Mouse (Mus musculus) thymus, postnatal 0 days (tissue): ENCODE results near the gene Zfp943. TPM values are rescaled to one million over a fixed set of nuclear protein-coding genes. Genes with fewer than 3 reads are reported as not detected.
"Not testable (repeated sequence)": the region's sequence is repeated elsewhere in the genome, so short reads cannot be mapped to it uniquely, and the experiment has no call there.

Source experiments
- DNase-seq: peaks from one replicate; pipeline ENCODE4 v3.0.0-alpha.2; 2015; ENCODE audit warnings: low spot score
- polyA plus RNA-seq: library from polyadenylated mRNA; unstranded; fragments of >200 nt; fragmentation: Nextera tagmentation; extraction: Ambion mirVana; gene quantifications from 2 replicates; pipeline ENCODE4 v1.2.1, GENCODE M21; 2015

Zfp943 gene
- polyA plus RNA-seq: 17.2 and 18.5 TPM in 2 replicates

- DNase-seq: peak; percentile 79
Measured at GRCm38 (mm10) chr17:21962107-21962907, at the start of gene Zfp943, which contains the start of gene Zfp942. Zfp943 (plus strand) TSS chr17:21962552. Zfp942 (minus strand) TSS chr17:21962464.

- DNase-seq: peak; percentile 13
Measured at GRCm38 (mm10) chr17:21963302-21963701, 950 bp downstream of the Zfp943 start.

GRCm38 (mm10) chr17:22035594-22035993, 73.2 kb downstream of the Zfp943 start:
- DNase-seq: not testable (repeated sequence)

- no peak for DNase-seq
Measured at GRCm38 (mm10) chr17:22049403-22049802, 87.1 kb downstream of the Zfp943 start.

- DNase-seq: no peak
Measured at GRCm38 (mm10) chr17:22053211-22053610, 90.9 kb downstream of the Zfp943 start.

GRCm38 (mm10) chr17:22081031-22081631, 118.8 kb downstream of the Zfp943 start:
- peak; percentile 30 for DNase-seq

GRCm38 (mm10) chr17:22083224-22083623, 120.9 kb downstream of the Zfp943 start:
- DNase-seq: peak; percentile 12

GRCm38 (mm10) chr17:22118770-22119169, 156.4 kb downstream of the Zfp943 start:
- no peak for DNase-seq

Other genes starting within 250 kb of the Zfp943 start
- 3.2 and 3.8 TPM in 2 replicates for gene Zfp229, start 231.8 kb upstream of the Zfp943 start, polyA plus RNA-seq
- 6.6 and 7.8 TPM in 2 replicates for gene Zfp820, start 116.8 kb upstream of the Zfp943 start, polyA plus RNA-seq
- gene Zfp995, start 52.6 kb upstream of the Zfp943 start, polyA plus RNA-seq: 14.5 and 17.0 TPM in 2 replicates
- 21.9 and 24.9 TPM in 2 replicates for gene Zfp942, start 88 bp upstream of the Zfp943 start, polyA plus RNA-seq
- gene Zfp947, start 203.6 kb downstream of the Zfp943 start, polyA plus RNA-seq: 1.9 and 2.2 TPM in 2 replicates